Mouse (Mus musculus) thymus, postnatal 0 days (tissue): Measurements from ENCODE around the gene Spsb2. TPM values are rescaled to one million over a fixed set of nuclear protein-coding genes. Genes with fewer than 3 reads are reported as not detected.

Experiments used
- DNase-seq: peaks from one replicate; pipeline ENCODE4 v3.0.0-alpha.2; 2015; ENCODE audit warnings: low spot score
- polyA plus RNA-seq: library from polyadenylated mRNA; unstranded; fragments of >200 nt; fragmentation: Nextera tagmentation; extraction: Ambion mirVana; gene quantifications from 2 replicates; pipeline ENCODE4 v1.2.1, GENCODE M21; 2015

The Spsb2 gene
- polyA plus RNA-seq, 1 experiment from 2014 or later: 8.9 TPM

GRCm38 (mm10) chr6:124856916-124857839, 48.7 kb downstream of the Spsb2 start, which contains the start of gene P3h3:
P3h3 (minus strand) TSS chr6:124857752.
- DNase-seq: peak; percentile 76

- DNase-seq: no peak
Measured at GRCm38 (mm10) chr6:124857840-124858530, 49.5 kb downstream of the Spsb2 start.

GRCm38 (mm10) chr6:124858561-124859318, 50.3 kb downstream of the Spsb2 start:
- no peak for DNase-seq

- DNase-seq: peak; percentile 77
Measured at GRCm38 (mm10) chr6:124859725-124860124, 51.3 kb downstream of the Spsb2 start.

Other genes starting within 250 kb of the Spsb2 start
- not detected in 2 replicates for gene C1rb, start 238.4 kb upstream of the Spsb2 start, polyA plus RNA-seq
- 0.10 and 0.15 TPM in 2 replicates for gene C1s2, start 172.6 kb upstream of the Spsb2 start, polyA plus RNA-seq
- 77.7 and 80.4 TPM in 2 replicates for gene Lpcat3, start 145.6 kb upstream of the Spsb2 start, polyA plus RNA-seq
- gene Emg1, start 96.5 kb upstream of the Spsb2 start, polyA plus RNA-seq: 368 and 388 TPM in 2 replicates
- 321 and 329 TPM in 2 replicates for gene Phb2, start 96.3 kb upstream of the Spsb2 start, polyA plus RNA-seq
- gene Ptpn6, start 69.9 kb upstream of the Spsb2 start, polyA plus RNA-seq: 157 and 167 TPM in 2 replicates
- 541 and 549 TPM in 2 replicates for gene Grcc10, start 67.3 kb upstream of the Spsb2 start, polyA plus RNA-seq
- not detected in 2 replicates for gene Gm45234, start 52.6 kb upstream of the Spsb2 start, polyA plus RNA-seq
- 4.5 and 4.7 TPM in 2 replicates for gene Atn1, start 52.1 kb upstream of the Spsb2 start, polyA plus RNA-seq
- gene Eno2, start 39.0 kb upstream of the Spsb2 start, polyA plus RNA-seq: 3.8 TPM in 2 replicates
- gene Lrrc23, start 28.9 kb upstream of the Spsb2 start, polyA plus RNA-seq: 2.4 and 3.2 TPM in 2 replicates
- 231 and 275 TPM in 2 replicates for gene Tpi1, start 5.6 kb downstream of the Spsb2 start, polyA plus RNA-seq
- 93.0 and 93.4 TPM in 2 replicates for gene Usp5, start 20.8 kb downstream of the Spsb2 start, polyA plus RNA-seq
- gene Cdca3, start 20.9 kb downstream of the Spsb2 start, polyA plus RNA-seq: 240 and 258 TPM in 2 replicates
- gene Gnb3, start 31.6 kb downstream of the Spsb2 start, polyA plus RNA-seq: 2.3 and 2.4 TPM in 2 replicates
- gene P3h3, start 49.1 kb downstream of the Spsb2 start, polyA plus RNA-seq: 1.9 TPM in 2 replicates
- 15.2 and 21.8 TPM in 2 replicates for gene Gpr162, start 55.3 kb downstream of the Spsb2 start, polyA plus RNA-seq
- gene Cd4, start 79.6 kb downstream of the Spsb2 start, polyA plus RNA-seq: 102 TPM in 2 replicates
- 5.5 and 6.1 TPM in 2 replicates for gene Lag3, start 103.0 kb downstream of the Spsb2 start, polyA plus RNA-seq
- gene Ptms, start 111.4 kb downstream of the Spsb2 start, polyA plus RNA-seq: 204 and 256 TPM in 2 replicates
- 267 and 277 TPM in 2 replicates for gene Mlf2, start 122.7 kb downstream of the Spsb2 start, polyA plus RNA-seq
- gene Cops7a, start 156.9 kb downstream of the Spsb2 start, polyA plus RNA-seq: 86.0 and 95.5 TPM in 2 replicates
- 0.50 and 0.55 TPM in 2 replicates for gene Pianp, start 188.0 kb downstream of the Spsb2 start, polyA plus RNA-seq
- gene Zfp384, start 200.5 kb downstream of the Spsb2 start, polyA plus RNA-seq: 8.8 and 9.5 TPM in 2 replicates
- 113 and 118 TPM in 2 replicates for gene Ing4, start 231.1 kb downstream of the Spsb2 start, polyA plus RNA-seq
- gene Acrbp, start 241.0 kb downstream of the Spsb2 start, polyA plus RNA-seq: 9.2 and 10.2 TPM in 2 replicates